Mouse (Mus musculus) thymus, adult 2 months (tissue): ENCODE data around the gene Gm17657. TPM values are rescaled to one million over a fixed set of nuclear protein-coding genes. Genes with fewer than 3 reads are reported as not detected.

Experiments used
- DNase-seq: peaks from one replicate; pipeline ENCODE4 v3.0.0; 2021
- H3K27ac ChIP-seq: fragments of 200-500 bp; 2 replicates; pipeline ENCODE4 v1.5.1; 2012; ENCODE audit warnings: low read length, control low read depth; ENCODE audit not compliant: control insufficient read depth, insufficient read depth
- H3K27me3 ChIP-seq: fragments of 200-500 bp; 2 replicates; pipeline ENCODE4 v1.6.1; 2012; ENCODE audit warnings: mild to moderate bottlenecking, low read length, moderate library complexity, mixed read lengths; ENCODE audit not compliant: control insufficient read depth, insufficient read depth
- H3K36me3 ChIP-seq: fragments of 200-500 bp; 2 replicates; pipeline ENCODE4 v1.6.1; 2012; ENCODE audit warnings: mild to moderate bottlenecking, low read length, moderate library complexity; ENCODE audit not compliant: control insufficient read depth, insufficient read depth
- H3K4me1 ChIP-seq: fragments of 200-500 bp; replicated peaks from 2 replicates; pipeline ENCODE4 v1.6.1; 2012; ENCODE audit warnings: low read length; ENCODE audit not compliant: control insufficient read depth, insufficient read depth
- H3K4me3 ChIP-seq: fragments of 200-500 bp; 2 replicates; pipeline ENCODE4 v1.5.1; 2012; ENCODE audit warnings: mild to moderate bottlenecking, low read length, control low read depth, moderate library complexity; ENCODE audit not compliant: control insufficient read depth, insufficient read depth
- CTCF ChIP-seq: fragments of 200-500 bp; IDR thresholded peaks from 2 replicates; pipeline ENCODE4 v1.5.1; 2012; ENCODE audit warnings: mild to moderate bottlenecking, control low read depth, low read length, moderate library complexity, borderline replicate concordance; ENCODE audit not compliant: control insufficient read depth, poor library complexity, insufficient read depth; ENCODE audit errors: extremely low read depth
- POLR2A ChIP-seq: fragments of 200-500 bp; IDR thresholded peaks from 2 replicates; pipeline ENCODE4 v1.6.1; 2012; ENCODE audit warnings: mild to moderate bottlenecking, low read length, control low read depth, moderate library complexity; ENCODE audit not compliant: control insufficient read depth, poor library complexity, insufficient read depth; ENCODE audit errors: extremely low read depth
- WGBS: fragments of 180-500 bp; shearing (Covaris S2); methylation state at CpG from one replicate; pipeline ENCODE4 v1.1.7; 2018; 5-methylcytosine and 5-hydroxymethylcytosine counted together
- polyA plus RNA-seq: library from polyadenylated mRNA; depleted of rRNA; stranded (reverse); fragments of >200 nt; gene quantifications from 2 replicates; pipeline ENCODE4 v1.2.3, GENCODE M21; 2012

Gene Gm17657
- polyA plus RNA-seq, 1 experiment = not detected

DNA sequence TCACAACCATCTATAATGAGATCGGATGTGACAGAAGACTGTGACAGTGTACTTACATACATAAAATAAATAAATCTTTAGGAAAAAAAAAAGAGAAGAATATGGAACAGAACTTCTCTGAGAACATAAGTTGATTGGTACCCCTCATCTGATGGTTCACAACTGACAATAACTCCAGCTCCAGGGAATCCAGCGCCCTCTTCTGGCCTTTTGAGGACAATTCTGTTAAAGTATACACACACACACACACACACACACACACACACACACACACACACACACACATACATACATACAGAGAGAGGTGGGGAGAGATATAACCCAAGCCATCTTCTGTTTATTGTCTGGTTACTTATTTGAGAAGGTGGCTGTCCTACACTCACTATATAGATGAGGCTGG is 65.0 kb downstream of the Gm17657 start:
- H3K4me1 ChIP-seq = peaks cover 5% of the 10 kb centered on the region
- no peak overlapping the region for H3K27ac ChIP-seq
- no peaks in the 10 kb centered on the region for H3K27me3 ChIP-seq
- no peak overlapping the region for H3K4me3 ChIP-seq
- no peak for DNase-seq
- no peak for TF ChIP-seq CTCF
- TF ChIP-seq POLR2A = no peak
- H3K36me3 ChIP-seq = no peaks in the 10 kb centered on the region
- 94% methylated on average over 2 of the region's 2 CpGs for WGBS

DNA sequence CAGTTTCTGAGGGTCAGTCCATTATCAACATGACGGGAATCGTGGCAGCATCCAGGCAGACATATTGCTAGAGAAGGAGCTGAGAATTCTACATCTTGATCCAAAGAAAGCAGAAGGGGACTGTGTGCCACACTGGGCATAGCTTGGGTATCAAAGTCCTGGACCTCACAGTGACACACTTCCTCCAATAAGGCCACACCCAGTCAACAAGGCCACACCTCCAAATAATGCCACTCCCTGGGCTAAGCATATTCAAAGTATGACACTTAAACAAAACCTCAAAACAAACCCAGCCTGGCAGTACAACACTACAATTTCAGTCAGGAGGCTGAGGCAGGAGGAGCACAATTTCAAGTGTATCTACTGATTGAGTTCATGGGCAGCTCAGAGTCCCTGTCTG is 66.2 kb downstream of the Gm17657 start:
- 96% methylated on average over 2 of the region's 2 CpGs for WGBS
- H3K4me1 ChIP-seq = no peaks in the 10 kb centered on the region
- no peaks in the 10 kb centered on the region for H3K27me3 ChIP-seq
- H3K27ac ChIP-seq = no peak overlapping the region
- TF ChIP-seq CTCF (no peak), POLR2A (no peak)
- H3K4me3 ChIP-seq = no peak overlapping the region
- DNase-seq = no peak
- no peaks in the 10 kb centered on the region for H3K36me3 ChIP-seq

DNA sequence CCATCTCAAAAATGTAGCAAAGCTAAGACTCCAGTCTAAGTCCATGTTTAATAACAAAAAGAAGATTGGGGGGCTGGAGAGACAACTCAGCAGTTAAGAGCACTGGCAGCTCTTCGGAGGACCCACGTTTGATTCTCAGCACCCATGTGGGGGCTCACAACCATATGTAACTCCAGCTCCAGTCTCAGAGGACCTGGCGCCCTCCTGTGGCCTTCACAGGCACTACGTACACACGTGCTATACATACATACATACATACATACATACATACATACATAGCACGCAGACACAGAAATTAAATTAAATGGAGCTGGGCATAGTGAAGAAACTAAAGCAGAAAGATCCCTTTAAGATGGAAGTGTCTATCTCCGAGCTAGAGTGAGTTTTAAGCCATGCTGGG is 66.8 kb downstream of the Gm17657 start:
- Histone ChIP-seq H3K4me1 (no peaks in the 10 kb centered on the region), H3K36me3 (no peaks in the 10 kb centered on the region), H3K27me3 (no peaks in the 10 kb centered on the region), H3K4me3 (no peak overlapping the region), H3K27ac (no peak overlapping the region)
- DNase-seq = no peak
- 96% methylated on average over 7 of the region's 7 CpGs for WGBS
- TF ChIP-seq POLR2A = no peak
- no peak for TF ChIP-seq CTCF

DNA sequence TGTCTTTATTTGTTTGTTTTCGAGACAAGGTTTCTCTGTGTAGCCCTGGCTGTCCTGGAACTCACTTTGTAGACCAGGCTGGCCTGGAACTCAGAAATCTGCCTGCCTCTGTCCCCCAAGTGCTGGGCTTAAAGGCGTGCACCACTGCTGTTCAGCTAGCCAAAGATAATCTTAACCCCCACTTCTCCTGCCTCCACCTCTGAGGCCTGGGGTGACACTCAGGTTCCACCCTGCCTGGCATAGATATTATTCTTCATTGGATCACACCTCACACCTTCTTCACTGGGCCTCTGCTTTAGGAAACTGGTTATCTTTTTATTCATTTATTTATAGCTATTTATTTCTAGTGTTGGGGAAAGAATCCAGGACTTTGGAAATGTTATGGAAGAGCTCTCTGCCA is 69.2 kb downstream of the Gm17657 start:
- TF ChIP-seq POLR2A (no peak), CTCF (no peak)
- H3K27me3 ChIP-seq = no peaks in the 10 kb centered on the region
- WGBS = 98% methylated on average over 2 of the region's 2 CpGs
- H3K36me3 ChIP-seq = no peaks in the 10 kb centered on the region
- H3K27ac ChIP-seq = no peak overlapping the region
- no peak for DNase-seq
- no peak overlapping the region for H3K4me3 ChIP-seq
- no peaks in the 10 kb centered on the region for H3K4me1 ChIP-seq

DNA sequence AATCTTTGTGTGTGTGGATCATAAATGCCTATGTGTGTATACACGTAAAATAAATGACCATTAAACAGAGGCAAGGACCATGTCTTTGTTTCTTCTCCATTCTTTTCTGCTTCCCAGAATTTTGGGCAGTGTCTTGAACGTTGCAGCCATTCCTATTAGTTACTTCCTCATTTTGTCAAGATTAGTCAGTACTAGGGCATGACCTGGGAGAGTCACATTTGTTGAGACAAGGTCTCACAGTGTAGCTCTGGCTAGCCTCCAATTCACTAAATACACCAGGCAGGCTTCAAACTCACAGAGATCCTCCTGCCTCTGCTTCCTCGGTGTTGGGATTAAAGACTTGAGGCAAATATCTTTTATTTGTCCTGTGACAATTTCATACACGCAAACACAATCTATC is 71.2 kb downstream of the Gm17657 start:
- H3K4me1 ChIP-seq = no peaks in the 10 kb centered on the region
- no peaks in the 10 kb centered on the region for H3K27me3 ChIP-seq
- H3K27ac ChIP-seq = no peak overlapping the region
- H3K4me3 ChIP-seq = no peak overlapping the region
- no peaks in the 10 kb centered on the region for H3K36me3 ChIP-seq
- TF ChIP-seq POLR2A (no peak), CTCF (no peak)
- DNase-seq = no peak
- 78% methylated on average over 4 of the region's 4 CpGs for WGBS

DNA sequence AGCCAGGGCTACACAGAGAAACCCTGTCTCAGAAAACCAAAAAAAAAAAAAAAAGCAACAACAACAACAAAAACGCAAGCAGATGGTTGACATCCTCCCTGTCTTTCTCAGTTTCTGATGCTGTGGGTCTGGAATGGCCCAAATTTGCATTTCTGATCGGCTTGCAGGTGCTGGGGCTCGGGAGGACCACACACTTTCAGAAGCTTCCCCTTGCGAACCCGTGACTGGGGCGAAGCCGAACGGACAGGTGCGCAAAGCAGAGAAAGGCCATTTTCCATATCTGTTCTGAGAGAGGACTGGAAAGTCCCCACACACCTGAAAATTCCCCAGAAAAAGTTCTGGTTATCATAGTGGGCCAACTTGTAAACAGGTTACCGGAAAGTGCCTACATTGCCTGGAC is 72.1 kb downstream of the Gm17657 start:
- 86% methylated on average over 10 of the region's 10 CpGs for WGBS
- H3K4me3 ChIP-seq = no peak overlapping the region
- no peaks in the 10 kb centered on the region for H3K4me1 ChIP-seq
- DNase-seq = no peak
- H3K36me3 ChIP-seq = no peaks in the 10 kb centered on the region
- no peaks in the 10 kb centered on the region for H3K27me3 ChIP-seq
- TF ChIP-seq CTCF (no peak), POLR2A (no peak)
- no peak overlapping the region for H3K27ac ChIP-seq

DNA sequence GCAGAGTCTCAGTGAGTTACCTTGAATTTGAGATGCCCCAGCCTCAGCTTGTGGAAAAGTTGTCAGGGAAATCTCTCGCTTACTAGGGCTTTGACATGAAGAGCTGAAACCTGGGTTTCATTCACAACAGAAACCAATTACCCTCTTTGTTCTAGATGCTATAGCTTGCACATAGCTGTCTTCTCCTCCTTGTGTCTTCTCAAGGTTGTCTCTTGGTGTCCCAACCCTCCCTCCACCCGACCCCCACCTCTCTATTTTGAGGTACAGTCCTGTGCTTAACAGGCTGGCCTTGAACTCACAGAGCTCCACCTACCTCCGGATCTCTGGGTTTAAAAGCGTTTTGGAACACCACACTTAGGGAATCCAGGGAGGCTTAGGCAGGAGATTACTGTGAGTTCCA is 73.0 kb downstream of the Gm17657 start:
- WGBS = 94% methylated on average over 4 of the region's 4 CpGs
- no peaks in the 10 kb centered on the region for H3K27me3 ChIP-seq
- no peak overlapping the region for H3K4me3 ChIP-seq
- no peak for DNase-seq
- H3K36me3 ChIP-seq = no peaks in the 10 kb centered on the region
- H3K27ac ChIP-seq = no peak overlapping the region
- no peaks in the 10 kb centered on the region for H3K4me1 ChIP-seq
- TF ChIP-seq POLR2A (no peak), CTCF (no peak)

DNA sequence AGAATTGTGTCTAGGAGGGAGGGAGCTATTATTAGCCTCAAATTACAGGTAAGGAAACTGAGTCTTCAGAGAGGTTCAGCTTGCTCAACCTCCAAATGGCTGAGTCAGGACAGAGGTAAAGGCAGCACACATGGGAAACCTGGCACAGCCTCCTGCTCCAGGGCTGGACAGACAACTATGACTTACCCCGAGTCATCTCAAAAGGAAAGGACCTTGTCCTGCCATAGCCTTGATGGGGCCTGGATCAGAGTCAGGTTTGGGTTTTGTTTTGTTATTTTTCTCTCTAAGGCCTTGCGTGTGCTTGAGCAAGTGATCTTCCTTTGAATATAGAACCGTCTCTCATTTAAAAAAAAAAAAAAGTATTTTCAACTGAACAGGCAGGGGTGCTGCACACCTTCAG is 74.3 kb downstream of the Gm17657 start:
- 98% methylated on average over 3 of the region's 3 CpGs for WGBS
- no peaks in the 10 kb centered on the region for H3K4me1 ChIP-seq
- no peak for DNase-seq
- no peaks in the 10 kb centered on the region for H3K36me3 ChIP-seq
- H3K27ac ChIP-seq = no peak overlapping the region
- TF ChIP-seq CTCF (no peak), POLR2A (no peak)
- no peaks in the 10 kb centered on the region for H3K27me3 ChIP-seq
- H3K4me3 ChIP-seq = no peak overlapping the region
